Mouse (Mus musculus) myocyte (in vitro differentiated cells): ENCODE results near the gene Oxld1. TPM values are rescaled to one million over a fixed set of nuclear protein-coding genes. Genes with fewer than 3 reads are reported as not detected.

ENCODE experiments used
- H3K27me3 ChIP-seq: one replicate; pipeline ENCODE4 v1.6.1; 2011; ENCODE audit not compliant: control insufficient read depth, insufficient read depth, insufficient read length
- H3K36me3 ChIP-seq: one replicate; pipeline ENCODE4 v1.6.1; 2011; ENCODE audit not compliant: control insufficient read depth, insufficient read depth
- H3K4me2 ChIP-seq: one replicate; pipeline ENCODE4 v1.6.1; 2011; ENCODE audit warnings: low read depth, control low read depth
- H3K4me3 ChIP-seq: one replicate; pipeline ENCODE4 v1.5.1; 2011; ENCODE audit warnings: mild to moderate bottlenecking, control low read depth, moderate library complexity
- H3K79me2 ChIP-seq: one replicate; pipeline ENCODE4 v1.6.1; 2011; ENCODE audit not compliant: control insufficient read depth, insufficient read depth
- H3ac ChIP-seq: one replicate; pipeline ENCODE4 v1.6.1; 2011; ENCODE audit not compliant: control insufficient read depth, insufficient read length
- CEBPB ChIP-seq: IDR thresholded peaks from 2 replicates; pipeline ENCODE4 v1.6.1; 2011; ENCODE audit warnings: mild to moderate bottlenecking, moderate library complexity; ENCODE audit not compliant: poor library complexity, insufficient read depth, severe bottlenecking
- E2F4 ChIP-seq: IDR thresholded peaks from one replicate; pipeline ENCODE4 v1.6.1; 2011; ENCODE audit warnings: mild to moderate bottlenecking, control low read depth, moderate library complexity; ENCODE audit not compliant: insufficient read depth
- MAX ChIP-seq: IDR thresholded peaks from one replicate; pipeline ENCODE4 v1.6.1; 2011; ENCODE audit warnings: low read depth, mild to moderate bottlenecking, control low read depth
- MYOD1 ChIP-seq, 3 experiments: IDR thresholded peaks; one replicate each; pipeline ENCODE4 v1.6.1; 2011; ENCODE audit warnings: control low read depth in 2 of 3, low read depth in 2 of 3, mild to moderate bottlenecking in 2 of 3, moderate library complexity in 1 of 3; ENCODE audit not compliant: insufficient read length in 2 of 3, control insufficient read depth in 1 of 3
- MYOG ChIP-seq, 3 experiments: IDR thresholded peaks; one replicate each; pipeline ENCODE4 v1.6.1; 2011; ENCODE audit warnings: control low read depth in 2 of 3, low read depth in 2 of 3, mild to moderate bottlenecking in 2 of 3; ENCODE audit not compliant: insufficient read length in 2 of 3, control insufficient read depth in 1 of 3, insufficient read depth in 1 of 3
- POLR2A ChIP-seq: IDR thresholded peaks from one replicate; pipeline ENCODE4 v1.6.1; 2011; ENCODE audit warnings: low read depth, mild to moderate bottlenecking, control low read depth, moderate library complexity; ENCODE audit not compliant: insufficient read length
- POLR2AphosphoS2 ChIP-seq: IDR thresholded peaks from one replicate; pipeline ENCODE4 v1.6.1; 2011; ENCODE audit warnings: low read depth, control low read depth; ENCODE audit not compliant: insufficient read length
- REST ChIP-seq: IDR thresholded peaks from one replicate; pipeline ENCODE4 v1.6.1; 2011; ENCODE audit warnings: mild to moderate bottlenecking, control low read depth, moderate library complexity; ENCODE audit not compliant: insufficient read depth, insufficient read length
- SRF ChIP-seq: IDR thresholded peaks from one replicate; pipeline ENCODE4 v1.6.1; 2011; ENCODE audit warnings: low read depth; ENCODE audit not compliant: control insufficient read depth, insufficient read length
- TCF12 ChIP-seq: IDR thresholded peaks from one replicate; pipeline ENCODE4 v1.6.1; 2011; ENCODE audit warnings: mild to moderate bottlenecking, control low read depth; ENCODE audit not compliant: poor library complexity, insufficient read depth, severe bottlenecking
- TCF3 ChIP-seq: IDR thresholded peaks from one replicate; pipeline ENCODE4 v1.6.1; 2011; ENCODE audit warnings: low read depth, control low read depth; ENCODE audit not compliant: insufficient read length
- USF1 ChIP-seq: IDR thresholded peaks from one replicate; pipeline ENCODE4 v1.6.1; 2011; ENCODE audit warnings: low read depth, mild to moderate bottlenecking, control low read depth, moderate library complexity
- polyA plus RNA-seq: library from polyadenylated mRNA; unstranded; fragments of >200 nt; fragmentation: generic; extraction: Trizol; gene quantifications from one replicate; pipeline ENCODE4 v1.2.1, GENCODE M21; 2012; ENCODE audit warnings: missing spikeins

Oxld1 gene
- polyA plus RNA-seq, 1 experiment, result 17.4 TPM

DNA sequence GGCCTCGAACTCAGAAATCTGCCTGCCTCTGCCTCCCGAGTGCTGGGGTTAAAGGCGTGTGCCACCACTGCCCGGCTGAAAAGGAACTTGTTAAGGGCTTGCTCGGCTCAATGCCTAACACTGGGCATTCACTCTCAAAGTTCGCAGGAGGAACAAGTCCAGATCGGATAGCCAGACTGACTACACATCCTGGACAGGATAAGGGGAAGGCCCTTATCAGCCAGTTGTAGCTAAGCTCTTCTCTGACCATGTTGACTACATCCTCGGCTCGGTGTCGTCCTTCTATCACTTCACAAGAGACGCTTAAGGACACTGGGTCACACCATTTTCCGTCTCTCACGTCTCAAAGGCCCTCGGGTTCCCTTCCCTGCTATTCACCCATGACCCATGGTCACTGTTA lies 498 bp downstream of the Oxld1 start:
- H3ac ChIP-seq, result peak overlapping the region; percentile 80
- peak overlapping the region; percentile 93 for H3K4me2 ChIP-seq
- TF ChIP-seq TCF3, result no peak
- no peak for TF ChIP-seq SRF
- TF ChIP-seq POLR2A, result no peak
- no peak for TF ChIP-seq MYOG (IDR thresholded peaks at IDR 0.05; ENCODE audit: control insufficient read depth in 1 of 3, insufficient read depth in 1 of 3, insufficient read length in 2 of 3, low read depth in 2 of 3)
- no peak for TF ChIP-seq REST
- no peak for TF ChIP-seq MYOD1 (IDR thresholded peaks at IDR 0.05; ENCODE audit: control insufficient read depth in 1 of 3, insufficient read length in 2 of 3, low read depth in 2 of 3)
- no peak for TF ChIP-seq E2F4
- TF ChIP-seq USF1, result no peak
- no peak for TF ChIP-seq POLR2AphosphoS2
- no peak for TF ChIP-seq CEBPB
- no peak for TF ChIP-seq TCF12
- no peak for TF ChIP-seq MAX
- H3K79me2 ChIP-seq, result peaks cover 17% of the 10 kb centered on the region
- peak overlapping the region; percentile 88 for H3K4me3 ChIP-seq
- H3K27me3 ChIP-seq, result no peaks in the 10 kb centered on the region
- peaks cover 7% of the 10 kb centered on the region for H3K36me3 ChIP-seq

DNA sequence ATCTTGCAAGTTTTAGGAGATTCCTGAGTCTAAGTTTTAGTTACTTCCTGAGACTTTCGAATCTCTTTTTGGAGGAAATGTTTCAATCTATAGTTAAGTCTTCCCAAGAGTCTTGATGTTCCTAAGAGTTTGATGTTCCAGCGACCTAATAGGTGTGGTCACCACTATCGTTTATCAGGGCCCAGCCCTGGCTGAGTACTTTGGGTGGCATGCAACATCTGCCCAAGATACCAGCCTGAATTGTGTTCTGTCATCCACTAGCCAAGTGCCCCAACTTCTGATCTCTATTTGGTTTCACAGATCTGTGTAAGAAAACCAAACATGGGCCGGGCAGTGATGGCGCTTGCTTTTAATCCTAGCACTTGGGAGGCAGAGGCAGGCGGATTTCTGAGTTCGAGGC lies 2.5 kb downstream of the Oxld1 start:
- no peak overlapping the region for H3ac ChIP-seq
- peaks cover 6% of the 10 kb centered on the region for H3K36me3 ChIP-seq
- no peak overlapping the region for H3K4me2 ChIP-seq
- no peak overlapping the region for H3K4me3 ChIP-seq
- no peak for TF ChIP-seq TCF3
- TF ChIP-seq REST, result no peak
- no peak for TF ChIP-seq POLR2AphosphoS2
- TF ChIP-seq E2F4, result no peak
- TF ChIP-seq POLR2A, result no peak
- TF ChIP-seq TCF12, result no peak
- TF ChIP-seq MAX, result no peak
- TF ChIP-seq CEBPB, result no peak
- TF ChIP-seq SRF, result no peak
- no peak for TF ChIP-seq MYOG (IDR thresholded peaks at IDR 0.05; ENCODE audit: control insufficient read depth in 1 of 3, insufficient read depth in 1 of 3, insufficient read length in 2 of 3, low read depth in 2 of 3)
- TF ChIP-seq USF1, result no peak
- TF ChIP-seq MYOD1 (IDR thresholded peaks at IDR 0.05; ENCODE audit: control insufficient read depth in 1 of 3, insufficient read length in 2 of 3, low read depth in 2 of 3), result no peak
- peaks cover 5% of the 10 kb centered on the region for H3K27me3 ChIP-seq
- H3K79me2 ChIP-seq, result peaks cover 17% of the 10 kb centered on the region

DNA sequence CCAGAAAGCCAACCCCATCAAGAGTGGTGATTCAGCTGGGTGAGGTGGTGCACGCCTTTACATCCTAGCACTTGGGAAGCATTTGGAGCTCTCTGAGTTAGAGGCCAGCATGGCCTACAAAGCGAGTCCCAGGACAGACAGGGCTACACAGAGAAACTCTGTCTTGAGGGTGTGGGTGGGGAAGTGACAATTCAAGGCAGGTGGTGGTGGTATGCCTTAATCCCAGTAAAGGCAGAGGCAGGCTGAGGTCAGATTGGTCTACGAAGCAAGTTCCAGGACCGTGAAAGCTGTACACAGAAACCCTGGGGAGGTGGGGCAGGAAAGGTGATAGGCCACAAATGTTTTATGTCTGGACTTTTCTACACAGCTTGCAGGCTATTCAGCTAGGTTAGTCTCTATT lies 2.9 kb downstream of the Oxld1 start:
- Histone ChIP-seq H3K4me2 (no peak overlapping the region), H3K4me3 (no peak overlapping the region)

DNA sequence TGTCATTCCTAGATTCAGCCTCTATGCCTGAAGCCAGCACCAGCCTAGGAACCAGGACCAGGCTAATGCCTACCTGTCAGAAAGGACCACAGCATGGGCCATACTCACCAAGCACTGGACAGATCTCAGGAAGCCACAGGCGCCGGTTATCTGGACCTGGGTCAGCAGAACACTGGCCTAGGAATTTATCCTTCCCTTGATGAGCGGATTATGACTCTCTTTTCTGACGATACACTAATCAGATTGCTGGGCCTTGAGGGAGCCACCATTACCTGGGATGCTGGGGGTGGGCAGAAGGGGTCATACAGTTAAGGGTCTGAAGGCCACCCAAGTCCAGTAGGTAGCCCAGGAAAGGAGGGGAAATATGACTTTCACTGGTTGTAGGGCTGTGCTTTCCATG lies 4.6 kb downstream of the Oxld1 start, which contains the start of gene Pde6g:
Gene Pde6g (minus strand): TSS at position 195 of the 400 bp plus-strand sequence.
- Histone ChIP-seq H3ac (no peak within 1 kb of the TSS), H3K36me3 (no peaks in the 10 kb centered on the region), H3K4me3 (no peak within 1 kb of the TSS), H3K4me2 (no peak within 1 kb of the TSS), H3K79me2 (peaks cover 3% of the 10 kb centered on the region), H3K27me3 (peaks cover 5% of the 10 kb centered on the region)
- TF ChIP-seq REST (no peak), POLR2AphosphoS2 (no peak), MAX (no peak), USF1 (no peak), CEBPB (no peak), POLR2A (no peak), E2F4 (no peak)

More for the DNA sequence above, 2.9 kb downstream of the Oxld1 start:
- Histone ChIP-seq H3ac (no peak overlapping the region), H3K27me3 (peaks cover 5% of the 10 kb centered on the region), H3K36me3 (peaks cover 6% of the 10 kb centered on the region), H3K79me2 (peaks cover 17% of the 10 kb centered on the region)
- TF ChIP-seq TCF12 (peak; percentile 23), MYOD1 (IDR thresholded peaks at IDR 0.05; ENCODE audit: control insufficient read depth in 1 of 3, insufficient read length in 2 of 3, low read depth in 2 of 3) (peak in 2 of 3 experiments; percentile 70 to 81), MYOG (IDR thresholded peaks at IDR 0.05; ENCODE audit: control insufficient read depth in 1 of 3, insufficient read depth in 1 of 3, insufficient read length in 2 of 3, low read depth in 2 of 3) (no peak), POLR2AphosphoS2 (no peak)

DNA sequence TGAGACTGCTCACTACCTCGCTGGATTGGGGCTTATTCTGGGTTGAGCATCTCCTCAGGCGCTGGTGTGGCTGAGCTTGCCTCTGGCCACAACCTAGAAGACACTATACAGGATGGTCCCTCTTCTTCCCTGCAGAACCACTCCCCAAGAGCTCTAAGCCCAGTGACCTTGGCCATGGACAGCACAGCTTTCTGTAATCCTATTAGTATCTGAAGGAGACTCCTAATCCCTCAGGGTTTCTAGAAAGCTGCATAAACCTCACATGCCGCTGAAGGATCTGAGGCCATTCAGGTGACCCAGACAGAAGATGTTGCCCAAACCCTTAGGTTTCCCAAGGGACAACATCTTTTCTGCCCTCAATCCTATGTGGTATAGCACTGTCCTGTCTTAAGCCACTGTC lies 5.6 kb downstream of the Oxld1 start:
- TF ChIP-seq MAX (no peak), POLR2AphosphoS2 (no peak), REST (no peak), CEBPB (no peak), POLR2A (no peak), TCF12 (no peak), SRF (no peak), USF1 (no peak), MYOG (IDR thresholded peaks at IDR 0.05; ENCODE audit: control insufficient read depth in 1 of 3, insufficient read depth in 1 of 3, insufficient read length in 2 of 3, low read depth in 2 of 3) (no peak), E2F4 (no peak), MYOD1 (IDR thresholded peaks at IDR 0.05; ENCODE audit: control insufficient read depth in 1 of 3, insufficient read length in 2 of 3, low read depth in 2 of 3) (no peak), TCF3 (no peak)
- Histone ChIP-seq H3ac (no peak overlapping the region), H3K4me2 (no peak overlapping the region), H3K79me2 (no peaks in the 10 kb centered on the region), H3K36me3 (no peaks in the 10 kb centered on the region), H3K4me3 (no peak overlapping the region), H3K27me3 (peaks cover 5% of the 10 kb centered on the region)
